Mouse (Mus musculus) forebrain, embryonic 14.5 days (tissue): Measurements from ENCODE around the gene Mettl9. TPM values are rescaled to one million over a fixed set of nuclear protein-coding genes. Genes with fewer than 3 reads are reported as not detected.

Source experiments
- ATAC-seq: fragments of 200-750 bp; cut with Nextera tagmentation; 2 replicates; pipeline ENCODE4 v1.8.0; 2017; ENCODE audit warnings: mild to moderate bottlenecking, moderate library complexity
- DNase-seq: peaks from one replicate; pipeline ENCODE4 v3.0.0-alpha.2; 2015; ENCODE audit warnings: low spot score
- H3K27ac ChIP-seq: fragments of 300-500 bp; sonication (generic); 2 replicates; pipeline ENCODE4 v1.5.1; 2014; ENCODE audit warnings: low read depth, mild to moderate bottlenecking, control low read depth, low read length, moderate library complexity
- H3K27me3 ChIP-seq: fragments of 300-500 bp; sonication (generic); replicated peaks from 2 replicates; pipeline ENCODE4 v1.6.1; 2014; ENCODE audit warnings: low read length, control low read depth, mixed read lengths; ENCODE audit not compliant: control insufficient read depth, insufficient read depth
- H3K36me3 ChIP-seq: fragments of 300-500 bp; sonication (generic); 2 replicates; pipeline ENCODE4 v1.6.1; 2014; ENCODE audit warnings: low read length, control low read depth; ENCODE audit not compliant: control insufficient read depth, insufficient read depth
- H3K4me1 ChIP-seq: fragments of 300-500 bp; sonication (generic); 2 replicates; pipeline ENCODE4 v1.6.1; 2014; ENCODE audit warnings: antibody characterized with exemption, low read length, control low read depth; ENCODE audit not compliant: control insufficient read depth, insufficient read depth
- H3K4me2 ChIP-seq: fragments of 300-500 bp; sonication (generic); 2 replicates; pipeline ENCODE4 v1.6.1; 2014; ENCODE audit warnings: mild to moderate bottlenecking, control low read depth, low read length
- H3K4me3 ChIP-seq: fragments of 300-500 bp; sonication (generic); 2 replicates; pipeline ENCODE4 v1.5.1; 2014; ENCODE audit warnings: low read depth, low read length, control low read depth
- H3K9ac ChIP-seq: fragments of 300-500 bp; sonication (generic); 2 replicates; pipeline ENCODE4 v1.6.1; 2014; ENCODE audit warnings: mild to moderate bottlenecking, low read length, control low read depth, moderate library complexity
- H3K9me3 ChIP-seq: fragments of 300-500 bp; sonication (generic); replicated peaks from 2 replicates; pipeline ENCODE4 v1.6.1; 2016; ENCODE audit warnings: low read length, control low read depth, mixed read lengths; ENCODE audit not compliant: control insufficient read depth
- WGBS: fragments of 180-500 bp; shearing (Covaris S2); extraction: QIAGEN DNeasy Blood & Tissue Kit; methylation state at CpG from one replicate; pipeline ENCODE4 v1.1.7; 2014; 5-methylcytosine and 5-hydroxymethylcytosine counted together
- polyA plus RNA-seq: library from polyadenylated mRNA; unstranded; fragments of >200 nt; fragmentation: Nextera tagmentation; extraction: Ambion mirVana; gene quantifications from 2 replicates; pipeline ENCODE4 v1.2.1, GENCODE M21; 2014

Mettl9 gene
- polyA plus RNA-seq, 1 experiment from 2014 or later, result 235 TPM

DNA sequence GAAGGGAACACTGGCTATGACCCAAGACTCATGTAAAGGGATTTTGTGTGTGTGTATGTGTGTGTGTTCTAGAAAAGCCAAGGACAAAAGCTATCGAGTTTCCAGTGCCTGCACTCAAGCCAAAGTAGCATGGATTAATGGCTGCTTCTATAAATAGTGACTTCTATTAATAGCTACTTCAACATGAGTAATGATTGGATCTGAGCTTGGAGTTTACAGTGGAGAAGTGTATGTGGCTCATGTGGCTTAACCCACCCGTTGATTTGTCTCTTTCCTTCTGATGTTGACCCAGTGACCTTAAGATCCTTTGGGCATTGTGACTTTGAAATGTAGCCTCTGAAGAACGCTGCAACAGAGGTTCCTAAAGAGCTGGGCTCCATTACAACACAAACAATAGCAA lies 77.1 kb downstream of the Mettl9 start:
- Histone ChIP-seq H3K4me3 (no peak overlapping the region), H3K4me2 (no peak overlapping the region), H3K4me1 (no peaks in the 10 kb centered on the region), H3K9ac (no peak overlapping the region), H3K36me3 (no peaks in the 10 kb centered on the region), H3K9me3 (no peaks in the 10 kb centered on the region), H3K27ac (no peak overlapping the region), H3K27me3 (no peaks in the 10 kb centered on the region)
- no peak for ATAC-seq
- WGBS, result 65% methylated on average over 3 of the region's 3 CpGs
- DNase-seq, result no peak

DNA sequence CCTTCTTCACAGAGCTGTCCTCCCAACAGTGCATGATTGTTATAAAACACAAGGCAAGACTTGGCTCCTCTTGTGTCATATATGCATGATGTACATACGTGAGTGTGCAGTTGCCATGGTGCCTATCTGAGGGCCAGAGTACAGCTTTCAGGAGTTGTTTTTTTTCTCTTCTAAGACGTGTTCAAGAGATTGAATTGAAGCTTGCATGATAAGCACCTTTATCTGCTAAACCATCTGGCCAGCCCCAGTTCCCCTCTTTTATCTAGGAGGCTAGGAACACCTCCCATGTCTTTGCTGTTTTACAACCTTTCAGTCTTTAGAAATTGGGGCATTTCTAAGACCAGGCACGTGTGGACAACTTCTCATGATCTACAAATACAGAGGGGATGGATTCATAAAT lies 77.5 kb downstream of the Mettl9 start:
- Histone ChIP-seq H3K4me3 (no peak overlapping the region), H3K36me3 (no peaks in the 10 kb centered on the region), H3K27me3 (no peaks in the 10 kb centered on the region), H3K9me3 (no peaks in the 10 kb centered on the region), H3K4me1 (no peaks in the 10 kb centered on the region), H3K4me2 (no peak overlapping the region), H3K9ac (no peak overlapping the region), H3K27ac (no peak overlapping the region)
- no peak for DNase-seq
- 83% methylated on average over 3 of the region's 3 CpGs for WGBS
- ATAC-seq, result no peak

DNA sequence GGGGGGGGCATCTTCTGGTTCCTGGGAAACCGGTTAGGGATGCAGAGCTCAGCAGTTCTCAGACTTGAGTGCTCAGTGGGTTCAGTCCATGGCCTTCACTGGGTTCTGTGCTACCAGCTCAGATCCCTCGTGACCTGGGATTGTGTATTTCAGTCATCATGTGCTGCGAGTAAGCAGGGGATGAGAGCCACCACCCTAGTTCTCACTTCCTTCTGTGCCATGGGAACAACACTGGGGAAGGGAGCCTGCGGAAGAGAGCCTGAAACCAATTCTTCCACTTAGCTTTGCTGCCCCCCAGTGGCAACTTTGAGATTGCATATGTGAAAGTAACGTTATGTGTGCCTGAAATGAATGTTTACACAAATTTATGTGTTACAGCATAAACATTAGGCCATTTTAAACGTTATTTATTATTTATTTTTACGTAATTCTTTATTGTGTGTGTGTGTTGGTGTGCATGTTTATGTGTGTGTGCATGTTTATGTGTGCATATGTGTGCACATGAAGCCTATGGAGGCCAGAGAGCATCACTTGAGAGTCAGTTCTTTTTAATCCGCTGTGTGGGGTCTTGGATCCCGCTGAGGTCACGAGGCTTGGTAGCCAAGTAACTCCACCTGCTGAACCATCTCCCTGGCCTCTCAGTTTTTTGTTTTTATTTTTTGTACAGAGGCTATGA lies 86.0 kb downstream of the Mettl9 start:
- no peak overlapping the region for H3K9ac ChIP-seq
- H3K4me3 ChIP-seq, result no peak overlapping the region
- H3K9me3 ChIP-seq, result no peaks in the 10 kb centered on the region
- H3K27me3 ChIP-seq, result no peaks in the 10 kb centered on the region
- H3K27ac ChIP-seq, result no peak overlapping the region
- no peak overlapping the region for H3K4me2 ChIP-seq
- peak; percentile 90 for DNase-seq
- peak; percentile 90 for ATAC-seq
- H3K36me3 ChIP-seq, result no peaks in the 10 kb centered on the region
- WGBS, result 9% methylated on average over 10 of the region's 10 CpGs
- H3K4me1 ChIP-seq, result no peaks in the 10 kb centered on the region

Other genes starting within 250 kb of the Mettl9 start
- gene Gm5737, start 222.1 kb upstream of the Mettl9 start, polyA plus RNA-seq, result not detected in 2 replicates
- gene Eef2k, start 191.6 kb upstream of the Mettl9 start, polyA plus RNA-seq, result 9.1 and 11.3 TPM in 2 replicates
- gene Polr3e, start 116.7 kb upstream of the Mettl9 start, polyA plus RNA-seq, result 22.7 and 23.2 TPM in 2 replicates
- 11.3 and 11.9 TPM in 2 replicates for gene Cdr2, start 52.1 kb upstream of the Mettl9 start, polyA plus RNA-seq
- 0.10 and 0.57 TPM in 2 replicates for gene Mfsd13b, start 51.9 kb upstream of the Mettl9 start, polyA plus RNA-seq
- 0.61 and 0.87 TPM in 2 replicates for gene Igsf6, start 40.1 kb downstream of the Mettl9 start, polyA plus RNA-seq
- gene Otoa, start 47.2 kb downstream of the Mettl9 start, polyA plus RNA-seq, result 0.06 and 0.07 TPM in 2 replicates